Mouse (Mus musculus): Measurements from ENCODE around the gene 2310061I04Rik.

DNA sequence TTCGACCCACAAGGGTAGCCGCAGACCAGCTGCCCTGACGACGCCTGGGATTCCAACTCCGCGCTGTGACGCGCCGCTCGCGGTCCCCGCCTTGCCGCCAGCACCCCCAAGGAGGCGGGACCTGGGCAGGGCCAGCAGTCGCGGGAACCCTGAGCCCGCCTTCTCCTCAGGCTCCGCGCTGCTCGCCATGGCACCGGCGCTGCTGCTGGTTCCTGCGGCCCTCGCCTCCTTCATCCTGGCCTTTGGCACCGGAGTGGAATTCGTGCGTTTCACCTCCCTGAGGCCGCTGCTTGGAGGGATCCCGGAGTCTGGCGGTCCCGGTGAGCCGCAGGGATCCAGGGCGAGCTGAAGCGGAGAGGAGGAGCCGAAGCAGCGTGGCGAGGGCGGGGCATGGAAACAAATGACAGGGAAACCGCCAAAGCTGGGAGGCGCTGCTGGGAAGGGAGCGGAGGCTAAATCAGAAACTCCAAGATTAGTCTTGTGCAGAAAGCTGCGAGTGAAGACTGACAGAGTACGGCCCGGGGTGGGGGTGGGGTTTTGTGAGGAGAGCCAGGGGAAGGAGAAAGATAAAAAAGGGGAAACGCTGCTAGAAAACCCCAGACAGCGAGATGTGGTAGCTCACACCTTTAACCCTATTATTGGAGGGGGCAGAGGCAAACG lies 35.9 kb downstream of the 2310061I04Rik start, which contains the start of gene Nrm:
- TF ChIP-seq CTCF (IDR thresholded peaks at IDR 0.05; ENCODE audit: low read depth, low read length), result no peak
- no peak for TF ChIP-seq GATA2 (IDR thresholded peaks at IDR 0.05; ENCODE audit: borderline replicate concordance, low read depth, low read length)
- no peak for TF ChIP-seq TAL1 (conservative IDR thresholded peaks at IDR 0.05; ENCODE audit: low read depth, low read length)
- TF ChIP-seq GATA1 (IDR thresholded peaks at IDR 0.05; ENCODE audit: borderline replicate concordance, low read length), result no peak

All from G1E (cell line).